Mouse (Mus musculus) spleen, adult 18-20 months (tissue): ENCODE measurements around the gene Lama1.
A peak's percentile ranks its signal among the peaks of the same experiment; 100 is the strongest.
"Not testable (repeated sequence)": the region's sequence is repeated elsewhere in the genome, so short reads cannot be mapped to it uniquely, and the experiment has no call there.

Experiments
- DNase-seq, 2 experiments: peaks; one replicate each; pipeline ENCODE4 v3.0.0; 2022; ENCODE audit warnings: mixed read lengths in 2 of 2

Lama1 gene

GRCm38 (mm10) chr17:67838948-67839347 lies 141.9 kb downstream of the Lama1 start:
- DNase-seq = no peak

DNA sequence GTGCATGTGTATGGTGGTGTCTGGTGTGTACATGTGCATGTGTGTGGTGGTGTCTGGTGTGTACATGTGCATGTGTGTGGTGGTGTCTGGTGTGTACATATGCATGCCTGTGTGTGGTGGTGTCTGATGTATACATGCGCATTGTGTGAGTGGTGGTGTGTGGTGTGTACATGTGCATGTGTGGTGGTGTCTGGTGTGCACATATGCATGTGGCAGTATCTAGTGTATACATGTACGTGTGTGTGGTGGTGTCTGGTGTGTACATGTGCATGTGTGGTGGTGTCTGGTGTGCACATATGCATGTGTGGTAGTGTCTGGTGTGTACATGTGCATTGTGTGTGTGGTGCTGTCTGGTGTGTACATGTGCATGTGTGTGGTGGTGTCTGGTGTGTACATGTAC lies 144.4 kb downstream of the Lama1 start:
- not testable (repeated sequence) for DNase-seq

DNA sequence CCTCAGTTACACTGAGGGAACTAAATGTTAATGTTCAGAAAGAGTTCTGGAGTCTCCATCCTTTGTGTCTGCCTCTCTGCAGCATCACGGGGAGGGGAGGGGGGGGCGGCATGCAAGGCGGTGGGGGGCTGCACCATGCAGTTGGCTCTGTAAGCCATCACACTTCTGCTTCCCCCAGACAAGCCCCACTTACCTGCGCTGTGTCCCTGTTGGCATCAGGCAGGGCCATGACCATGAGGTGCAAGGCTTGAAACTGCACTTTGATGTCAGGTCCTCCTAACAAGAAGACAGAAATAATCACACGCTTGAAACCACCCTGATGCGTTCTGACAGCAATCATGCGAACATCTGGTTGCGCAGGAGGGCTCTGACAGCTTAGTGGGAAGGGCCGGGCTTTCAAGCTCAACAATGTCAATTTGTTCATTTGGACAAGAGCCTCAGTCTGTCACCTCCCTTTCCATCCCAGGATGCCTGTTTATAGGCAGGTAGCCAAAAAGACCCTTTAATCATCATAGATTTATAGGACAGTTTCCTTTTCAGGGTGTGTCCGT lies 164.1 kb downstream of the Lama1 start:
- no peak for DNase-seq

DNA sequence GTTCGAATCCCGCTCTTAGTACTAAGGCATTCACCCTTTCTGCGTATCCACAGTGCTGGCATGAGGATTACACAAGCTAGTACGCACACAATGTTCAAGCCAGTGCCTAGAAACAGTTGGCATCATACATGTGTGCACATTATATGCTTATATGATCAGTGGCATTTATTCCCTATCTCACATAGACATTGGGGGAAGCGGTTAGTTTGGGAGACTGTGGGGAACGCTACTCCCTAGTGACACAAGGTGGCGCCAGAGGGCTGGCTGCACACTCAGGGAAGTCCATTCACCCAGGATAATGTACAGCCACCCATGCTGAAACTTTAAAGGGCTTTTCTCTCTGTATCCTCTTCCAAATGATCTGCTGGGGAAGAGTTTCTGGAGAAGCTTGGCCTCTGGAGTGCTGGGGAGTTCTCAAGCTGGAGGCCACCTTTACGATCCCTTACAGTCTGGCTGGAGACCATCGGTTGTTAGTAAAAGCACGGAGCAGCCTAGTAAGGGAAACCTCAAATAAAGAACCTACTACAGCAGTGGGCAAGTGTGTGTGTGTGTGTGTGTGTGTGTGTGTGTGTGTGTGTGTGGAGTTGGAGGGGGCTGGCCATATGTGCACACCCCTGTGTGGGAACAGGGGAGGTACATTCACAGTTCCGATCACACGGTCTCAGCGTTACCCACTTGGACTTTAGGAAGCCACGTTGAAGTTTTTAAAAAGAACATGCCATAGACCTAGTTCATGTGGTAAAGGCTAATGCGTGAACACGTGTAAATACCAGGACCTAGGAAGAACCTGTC lies 164.9 kb downstream of the Lama1 start:
- peak in 1 of 2 experiments; percentile 6 for DNase-seq

DNA sequence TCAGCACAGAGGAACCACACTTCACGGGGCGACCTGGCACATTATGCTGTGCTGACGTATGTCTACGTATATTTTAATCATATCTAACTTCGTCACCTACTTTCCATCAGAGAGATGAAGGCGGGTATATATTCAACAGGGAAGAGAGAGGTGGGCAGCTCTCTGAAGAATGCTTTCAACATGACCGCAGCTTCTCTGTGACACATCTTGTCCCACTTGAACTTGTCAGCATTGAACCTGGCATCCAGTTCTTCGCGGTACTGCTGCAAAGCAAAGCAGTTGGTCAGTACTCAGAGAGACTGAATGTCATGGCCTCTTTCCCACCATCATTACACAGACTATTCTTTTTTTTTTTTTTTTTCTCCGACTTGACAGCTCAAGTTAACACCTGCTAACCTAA lies 167.3 kb downstream of the Lama1 start:
- no peak for DNase-seq

DNA sequence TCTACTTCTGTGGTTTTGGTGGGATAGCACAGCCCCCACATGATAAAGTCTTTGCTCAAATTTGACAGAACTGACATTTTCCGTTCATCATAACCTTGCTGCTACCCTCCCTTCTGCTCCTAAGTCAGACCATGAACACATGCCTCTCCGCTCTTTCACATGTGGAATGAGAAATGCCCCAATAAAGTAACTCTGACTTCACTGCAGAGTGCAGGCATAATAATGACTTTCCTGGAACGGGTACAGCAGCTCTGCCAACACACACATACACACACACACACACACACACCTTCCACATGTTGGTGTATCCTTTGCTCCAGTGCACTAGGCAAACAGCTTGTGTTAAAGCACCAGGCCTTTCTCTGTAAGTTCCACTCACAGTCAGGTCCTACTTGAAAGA lies 167.9 kb downstream of the Lama1 start:
- DNase-seq = no peak

DNA sequence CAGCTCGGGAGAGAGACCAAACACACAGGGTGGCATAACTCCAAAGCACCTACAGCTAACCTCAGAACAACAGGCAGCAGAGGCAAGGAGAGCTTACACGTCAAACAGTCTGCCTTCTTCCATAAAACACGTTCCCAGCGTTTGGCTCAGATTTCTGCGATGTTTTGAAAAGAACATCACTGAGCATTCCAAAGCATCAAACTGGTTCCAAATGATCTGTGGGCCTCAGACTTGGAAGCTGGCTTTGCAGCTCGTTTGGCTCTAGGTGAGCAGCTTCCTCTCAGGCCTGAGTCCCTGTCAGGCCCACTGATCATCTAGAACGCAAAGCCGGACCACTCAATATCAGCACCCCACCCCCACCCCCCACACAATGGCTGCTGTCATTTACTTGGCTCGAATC lies 169.0 kb downstream of the Lama1 start:
- no peak for DNase-seq

DNA sequence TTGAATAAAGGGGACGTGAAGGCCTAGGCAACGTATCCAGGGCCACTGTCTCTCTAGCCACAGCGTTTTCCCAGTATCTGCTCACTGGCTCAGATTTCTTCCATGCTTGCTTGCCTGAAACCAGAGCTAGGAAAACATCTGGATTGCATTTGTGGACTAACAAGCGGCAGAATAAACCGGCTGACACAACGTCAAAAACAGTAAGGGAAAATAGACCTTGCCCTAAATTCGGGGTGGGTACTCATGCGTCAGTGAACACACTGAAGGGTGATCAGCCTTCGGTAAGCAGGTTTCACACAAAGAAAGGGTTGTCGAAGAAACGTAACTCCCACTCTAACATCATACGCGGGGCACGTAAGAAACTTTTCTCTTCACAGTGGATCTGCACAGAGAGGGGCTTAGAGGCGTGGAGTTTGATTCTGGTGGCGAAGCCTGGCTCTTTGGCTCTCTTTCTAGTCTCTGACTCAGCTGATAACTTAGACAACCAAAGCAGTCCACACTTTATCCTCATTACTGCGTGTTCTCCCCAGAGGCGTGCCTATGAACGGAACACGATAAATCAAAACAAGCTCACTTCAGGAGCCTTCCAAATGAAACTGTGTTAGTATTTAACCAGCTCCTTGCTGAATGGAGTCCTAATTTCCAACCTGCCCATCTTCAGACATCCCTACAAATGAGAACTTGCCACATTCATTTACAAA lies 169.6 kb downstream of the Lama1 start:
- no peak for DNase-seq

- DNase-seq = peak in 1 of 2 experiments; percentile 17
Measured at GRCm38 (mm10) chr17:67869731-67870601, 172.9 kb downstream of the Lama1 start.
